Mouse (Mus musculus) ZHBTc4 (cell line): ENCODE data around the gene P2ry2.

Experiments
- DNase-seq: peaks from one replicate; pipeline ENCODE4 v3.0.0-alpha.2; 2011; ENCODE audit warnings: low read depth, low spot score

Gene P2ry2

DNA sequence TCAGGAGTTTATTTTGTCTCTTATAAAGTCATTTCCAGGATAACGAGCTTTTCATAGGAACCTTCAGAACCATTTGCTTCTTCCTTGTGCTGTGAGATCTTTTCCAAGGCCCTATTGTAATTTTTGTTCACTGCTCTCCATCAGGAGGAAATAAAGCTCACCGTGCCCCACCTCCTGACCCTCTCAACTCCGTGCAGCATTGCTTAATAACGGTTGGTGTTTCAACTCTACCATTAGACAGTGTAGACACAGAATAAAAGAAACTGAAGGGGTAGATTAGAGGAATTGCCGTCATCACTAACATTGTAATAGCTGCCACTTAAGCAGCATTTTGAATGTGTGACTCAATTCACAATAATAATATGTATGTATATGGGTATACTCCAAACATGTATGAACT, 14.2 kb upstream of the P2ry2 start:
- no peak for DNase-seq

DNA sequence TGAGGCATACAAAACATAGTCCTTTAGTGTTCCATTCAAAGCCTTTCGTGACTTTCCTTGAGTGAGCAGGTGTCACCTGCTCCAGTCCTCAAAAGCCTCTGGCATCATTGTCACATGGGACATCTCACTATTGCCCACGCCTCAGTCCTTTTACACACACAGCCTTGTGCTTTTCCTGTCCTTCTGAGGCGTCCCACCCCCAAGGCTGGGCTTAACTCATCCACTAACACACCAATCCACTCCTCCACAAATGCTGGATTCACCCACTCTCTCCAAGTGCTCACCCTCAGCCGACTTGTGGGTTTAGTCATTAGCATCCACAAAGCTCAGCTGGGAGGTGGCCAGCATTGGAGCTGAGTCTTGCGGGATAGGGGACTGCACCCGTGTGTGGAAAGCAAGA, 4.8 kb upstream of the P2ry2 start:
- no peak for DNase-seq

DNA sequence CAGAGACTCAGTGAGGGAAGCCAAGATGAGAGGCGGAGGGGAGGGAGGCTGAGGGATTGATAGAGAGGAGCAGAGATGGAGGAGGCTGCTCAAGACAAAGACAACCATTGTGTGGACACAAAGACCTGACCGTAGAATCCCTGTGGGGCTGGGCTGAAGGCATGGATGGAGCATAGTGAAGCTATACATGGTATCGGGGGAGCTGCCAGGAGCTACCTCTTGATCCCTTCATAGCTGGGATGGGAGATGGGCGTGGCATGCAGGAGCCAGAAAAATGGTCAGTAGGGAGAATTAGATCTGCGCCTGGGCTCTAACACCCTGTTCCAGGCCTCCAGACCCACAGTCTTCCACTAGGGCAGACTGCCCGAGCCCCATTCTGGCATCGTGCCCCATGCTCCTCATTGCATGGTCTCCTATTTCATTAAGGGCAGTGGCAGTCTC, 4.4 kb upstream of the P2ry2 start:
- DNase-seq = no peak

GRCm38 (mm10) chr7:101014985-101015384, 2.3 kb upstream of the P2ry2 start:
- no peak for DNase-seq

- no peak for DNase-seq
Measured at GRCm38 (mm10) chr7:101014041-101014440, 1.4 kb upstream of the P2ry2 start.

GRCm38 (mm10) chr7:101011681-101012367, 842 bp downstream of the P2ry2 start:
- peak; percentile 85 for DNase-seq

GRCm38 (mm10) chr7:101010741-101011140, 1.9 kb downstream of the P2ry2 start:
- no peak for DNase-seq

GRCm38 (mm10) chr7:101006201-101006600, 6.5 kb downstream of the P2ry2 start:
- DNase-seq = no peak

DNA sequence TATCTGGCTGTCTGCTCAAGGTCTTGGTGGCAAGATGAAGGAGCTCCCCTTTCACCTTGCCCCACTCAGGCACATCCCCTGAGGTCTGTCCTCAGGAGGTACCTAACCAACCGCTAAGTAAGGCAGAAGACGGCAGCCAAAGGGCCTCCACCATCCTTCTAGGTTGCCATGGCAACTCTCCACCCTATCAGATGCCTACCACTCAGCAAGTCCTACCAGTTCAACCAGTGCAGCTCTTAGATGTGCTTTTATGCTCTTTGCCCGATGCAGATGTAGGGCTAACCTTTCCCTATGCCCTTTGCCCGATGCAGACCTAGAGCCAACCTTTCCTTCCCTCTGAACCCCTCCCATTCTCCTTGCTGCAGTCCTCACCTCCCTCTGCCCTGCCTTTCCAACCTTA, 7.5 kb downstream of the P2ry2 start:
- peak; percentile 20 for DNase-seq

- DNase-seq = no peak
Measured at GRCm38 (mm10) chr7:101003442-101004326, 9.0 kb downstream of the P2ry2 start.

GRCm38 (mm10) chr7:101002274-101002673, 10.4 kb downstream of the P2ry2 start:
- DNase-seq = no peak

DNA sequence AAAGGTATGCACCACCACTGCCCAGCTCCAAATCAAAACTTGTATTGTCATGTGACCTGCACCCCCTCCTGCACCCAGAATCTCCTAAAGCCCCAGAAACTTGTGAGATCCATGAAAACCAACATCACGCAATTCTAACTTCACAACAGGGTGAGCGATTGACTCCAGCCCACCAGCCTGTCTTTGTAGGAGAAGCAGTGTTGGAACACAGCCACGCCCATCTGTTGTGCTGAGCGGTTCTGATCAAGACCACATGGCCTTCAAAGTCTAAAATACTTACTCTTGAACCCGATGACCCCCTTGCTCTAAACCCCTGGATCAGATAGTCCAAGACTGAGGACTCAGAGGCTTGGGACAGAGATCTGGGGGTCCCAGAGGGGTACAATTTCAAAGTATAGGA, 13.0 kb downstream of the P2ry2 start:
- DNase-seq = no peak

- peak; percentile 28 for DNase-seq
Measured at GRCm38 (mm10) chr7:100998578-100998960, 14.1 kb downstream of the P2ry2 start.

GRCm38 (mm10) chr7:100997951-100998577, 14.6 kb downstream of the P2ry2 start:
- DNase-seq = peak; percentile 34

DNA sequence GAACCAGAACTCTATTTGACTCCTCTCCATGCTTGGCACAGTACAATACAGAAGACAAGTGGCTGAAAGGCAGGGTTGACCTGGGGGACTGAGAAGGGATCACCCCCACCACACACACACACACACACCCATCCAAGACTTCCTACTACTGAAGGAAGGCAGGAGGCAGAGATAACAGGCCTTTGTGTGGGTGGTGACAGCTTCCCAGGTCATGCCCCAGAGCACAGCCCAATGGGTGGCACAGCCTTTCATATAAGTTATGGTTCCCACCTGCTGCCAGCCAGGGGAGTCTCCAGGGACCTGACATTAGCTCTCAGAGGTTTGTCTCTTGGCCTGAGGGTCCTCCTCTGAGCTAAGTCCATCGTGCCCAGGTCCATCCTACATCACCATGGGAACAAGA, 15.5 kb downstream of the P2ry2 start:
- no peak for DNase-seq

DNA sequence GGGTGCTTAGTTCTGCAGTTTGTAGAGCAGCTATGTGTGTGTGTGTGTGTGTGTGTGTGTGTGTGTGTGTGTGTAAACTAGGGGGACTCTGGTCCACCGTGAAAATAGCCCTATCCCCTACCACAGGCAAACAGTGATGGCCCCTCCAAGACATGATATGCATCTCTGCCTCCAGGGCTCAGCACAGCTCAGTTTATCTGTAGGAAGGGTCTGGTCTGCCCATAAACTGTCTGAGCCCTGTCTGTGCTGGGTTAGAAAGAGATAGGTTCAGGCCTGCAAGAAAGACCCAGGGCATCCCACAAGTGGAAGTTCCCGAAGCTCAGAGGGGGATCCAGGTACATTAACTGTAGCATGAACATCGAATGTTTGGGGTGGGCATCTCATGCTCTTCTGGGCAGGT, 16.7 kb downstream of the P2ry2 start:
- DNase-seq = no peak

- no peak for DNase-seq
Measured at GRCm38 (mm10) chr7:100995260-100995864, 17.3 kb downstream of the P2ry2 start.

- no peak for DNase-seq
Measured at GRCm38 (mm10) chr7:100993166-100993565, 19.5 kb downstream of the P2ry2 start.

DNA sequence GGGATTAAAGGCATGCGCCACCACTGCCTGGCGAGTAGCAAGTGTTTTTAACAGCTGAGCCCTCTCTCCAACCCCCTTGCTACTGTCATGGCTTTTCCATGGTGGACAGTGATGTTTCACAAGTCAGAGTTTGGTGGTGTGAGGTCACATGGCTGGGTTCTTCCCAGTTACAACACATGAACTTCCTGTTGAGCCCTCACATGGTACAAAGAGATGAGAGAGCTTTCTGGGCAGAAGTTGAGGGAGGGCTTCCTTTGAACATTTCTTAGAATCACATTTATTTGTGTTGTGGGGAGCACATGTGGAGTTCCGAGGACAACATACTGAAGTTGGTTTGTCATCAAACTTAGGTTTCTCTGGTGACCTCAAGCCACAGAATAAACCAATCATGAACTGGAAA, 20.7 kb downstream of the P2ry2 start:
- DNase-seq = no peak

DNA sequence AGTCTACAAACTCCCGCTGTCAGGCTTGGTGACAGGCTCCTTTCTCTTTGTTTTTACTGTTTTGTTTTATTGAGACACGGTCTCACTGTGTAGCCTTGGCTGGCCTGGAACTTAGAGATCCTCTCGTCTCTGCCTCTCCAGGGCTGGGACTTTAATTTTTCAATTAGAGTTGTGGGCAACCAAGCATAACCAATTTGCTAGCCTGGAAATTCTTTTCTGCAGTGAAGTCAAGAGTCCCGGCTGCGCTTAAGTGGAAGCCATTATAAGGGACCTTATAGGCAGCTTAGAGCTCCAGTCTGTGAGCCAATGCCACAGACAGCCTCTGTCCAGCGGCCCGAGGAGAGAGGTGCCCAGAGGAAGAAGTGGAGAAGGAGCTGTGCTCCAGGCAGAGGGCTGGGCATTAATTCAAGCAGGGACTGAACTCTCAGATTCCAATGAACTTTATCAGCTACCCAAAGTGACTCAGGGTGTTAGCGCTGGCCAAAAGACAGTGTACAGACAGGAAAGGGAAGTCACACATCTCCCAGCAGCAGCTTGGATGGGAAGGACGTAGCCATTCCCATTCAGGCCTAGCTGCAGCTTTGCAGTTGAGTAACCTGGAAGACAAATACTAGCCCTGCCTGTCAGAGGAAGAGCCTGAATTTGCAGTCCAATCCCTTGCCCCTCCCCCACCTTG, 21.9 kb downstream of the P2ry2 start:
- DNase-seq = no peak

DNA sequence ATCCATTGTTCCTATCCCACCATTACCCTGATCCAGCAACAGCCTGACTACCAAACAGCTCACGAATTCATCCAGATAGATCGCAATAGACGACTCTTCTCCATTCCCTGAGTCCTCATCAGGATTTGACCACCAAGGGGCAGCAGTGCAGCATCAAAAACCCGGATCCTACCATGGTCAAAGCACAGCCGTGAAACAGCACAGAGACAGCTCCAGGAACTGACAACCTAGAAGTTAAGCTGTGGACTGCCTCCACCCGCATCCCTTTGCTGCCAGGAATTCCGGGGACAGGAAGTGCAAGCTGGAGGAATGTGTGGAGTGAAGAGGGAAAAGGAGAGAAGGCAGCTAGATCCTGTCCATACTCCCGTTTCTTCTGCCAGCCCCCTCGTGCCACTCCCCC, 24.6 kb downstream of the P2ry2 start:
- DNase-seq = peak; percentile 78
